Mouse (Mus musculus): ENCODE results near the gene Olfr1049.
"Not testable (repeated sequence)": the region's sequence is repeated elsewhere in the genome, so short reads cannot be mapped to it uniquely, and the experiment has no call there.

The Olfr1049 gene

GRCm38 (mm10) chr2:86258228-86258627 is at the start of gene Olfr1049:
Gene Olfr1049, minus strand, starts transcription at chr2:86258328.
- DNase-seq (ENCODE audit: low spot score in 2 of 2) = not testable (repeated sequence)

GRCm38 (mm10) chr2:86292155-86292554 is 34.0 kb upstream of the Olfr1049 start, which contains the start of gene Olfr1052:
Gene Olfr1052, plus strand, starts transcription at chr2:86292455.
- DNase-seq (ENCODE audit: low spot score in 2 of 2) = no peak

DNA sequence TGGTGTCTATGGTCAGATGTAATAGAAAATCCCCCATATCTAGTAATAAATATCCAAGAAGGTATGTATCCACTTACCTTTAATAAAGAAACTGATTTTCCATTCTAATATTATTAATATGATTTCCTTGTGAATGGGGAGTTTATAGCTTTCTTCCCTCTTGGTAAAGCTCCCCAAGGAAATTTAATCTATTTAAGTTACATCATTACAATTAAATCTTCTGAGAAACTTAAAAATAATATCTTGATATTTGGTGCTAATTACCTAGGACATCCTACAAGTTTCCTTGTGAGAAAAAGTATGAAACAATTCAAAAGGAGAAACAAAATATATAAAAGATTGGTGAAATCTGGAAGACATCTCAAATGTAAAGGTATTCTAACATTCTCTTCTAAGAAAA is 20.9 kb upstream of the Olfr1049 start, which contains the start of gene Olfr1051:
Gene Olfr1051, minus strand, starts transcription at position 101 of the 400 bp plus-strand sequence.
- not testable (repeated sequence) for DNase-seq (ENCODE audit: low spot score in 2 of 2)

- DNase-seq (ENCODE audit: low spot score in 2 of 2) = no peak
Measured at GRCm38 (mm10) chr2:86240189-86240588, 17.9 kb downstream of the Olfr1049 start, which contains the start of gene Olfr1048. Gene Olfr1048, minus strand, starts transcription at chr2:86240289.

DNA sequence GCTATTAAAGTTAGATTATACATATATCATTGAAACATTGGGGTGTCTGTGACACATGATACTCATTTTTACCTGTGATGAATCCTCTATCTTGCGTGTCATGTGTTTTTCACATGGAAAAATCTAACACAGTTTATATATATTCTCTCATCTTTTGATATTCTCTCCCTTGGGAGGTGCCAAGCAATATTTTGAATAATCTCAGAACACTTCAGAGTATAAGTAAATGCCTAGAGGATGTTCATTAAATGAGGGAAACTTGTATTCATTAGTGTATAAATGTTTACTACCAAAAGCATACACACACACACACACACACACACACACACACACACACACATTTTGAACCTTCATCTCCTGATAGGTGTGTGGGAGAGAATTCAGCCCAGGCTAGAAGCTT is 26.8 kb downstream of the Olfr1049 start, which contains the start of gene Olfr1047:
Gene Olfr1047, minus strand, starts transcription at position 101 of the 400 bp plus-strand sequence.
- DNase-seq (ENCODE audit: low spot score in 2 of 2) = no peak

- no peak for DNase-seq (ENCODE audit: low spot score in 2 of 2)
Measured at GRCm38 (mm10) chr2:86219214-86219613, 38.9 kb downstream of the Olfr1049 start, which contains the start of gene Olfr1046. Gene Olfr1046, minus strand, starts transcription at chr2:86219314.
